Mouse (Mus musculus) intestine, embryonic 16.5 days (tissue): ENCODE measurements around the gene Ccnq. TPM values are rescaled to one million over a fixed set of nuclear protein-coding genes. Genes with fewer than 3 reads are reported as not detected.
"Not testable (repeated sequence)": the region's sequence is repeated elsewhere in the genome, so short reads cannot be mapped to it uniquely, and the experiment has no call there.

Experiments used
- ATAC-seq: fragments of 200-750 bp; cut with Nextera tagmentation; 2 replicates; pipeline ENCODE4 v1.8.0; 2017; ENCODE audit warnings: moderate TSS enrichment, moderate library complexity
- H3K27ac ChIP-seq: fragments of 300-500 bp; sonication (generic); 2 replicates; pipeline ENCODE4 v1.5.1; 2014; ENCODE audit warnings: mild to moderate bottlenecking, low read length
- H3K27me3 ChIP-seq: fragments of 300-500 bp; sonication (generic); replicated peaks from 2 replicates; pipeline ENCODE4 v1.6.1; 2014; ENCODE audit warnings: low read length, control low read depth, mixed read lengths; ENCODE audit not compliant: control insufficient read depth, insufficient read depth
- H3K36me3 ChIP-seq: fragments of 300-500 bp; sonication (generic); 2 replicates; pipeline ENCODE4 v1.6.1; 2014; ENCODE audit warnings: low read length, control low read depth; ENCODE audit not compliant: control insufficient read depth, insufficient read depth
- H3K4me1 ChIP-seq: fragments of 300-500 bp; sonication (generic); 2 replicates; pipeline ENCODE4 v1.6.1; 2014; ENCODE audit warnings: low read length, control low read depth, mixed read lengths; ENCODE audit not compliant: control insufficient read depth, insufficient read depth
- H3K4me2 ChIP-seq: fragments of 300-500 bp; sonication (generic); 2 replicates; pipeline ENCODE4 v1.6.1; 2014; ENCODE audit warnings: low read depth, low read length, control low read depth
- H3K4me3 ChIP-seq: fragments of 300-500 bp; sonication (generic); 2 replicates; pipeline ENCODE4 v1.5.1; 2014; ENCODE audit warnings: mild to moderate bottlenecking, low read length
- H3K9ac ChIP-seq: fragments of 300-500 bp; sonication (generic); 2 replicates; pipeline ENCODE4 v1.6.1; 2014; ENCODE audit warnings: low read depth, low read length
- H3K9me3 ChIP-seq: fragments of 300-500 bp; sonication (generic); 2 replicates; pipeline ENCODE4 v1.6.1; 2016; ENCODE audit warnings: low read length, control low read depth; ENCODE audit not compliant: control insufficient read depth
- WGBS: fragments of 180-500 bp; shearing (Covaris S2); extraction: QIAGEN DNeasy Blood & Tissue Kit; methylation state at CpG from one replicate; pipeline ENCODE4 v1.1.7; 2014; 5-methylcytosine and 5-hydroxymethylcytosine counted together
- polyA plus RNA-seq: library from polyadenylated mRNA; unstranded; fragments of >200 nt; fragmentation: Nextera tagmentation; extraction: Ambion mirVana; gene quantifications from 2 replicates; pipeline ENCODE4 v1.2.1, GENCODE M21; 2015

The Ccnq gene
- polyA plus RNA-seq, 1 experiment from 2014 or later: 38.5 TPM

GRCm38 (mm10) chr11:78764820-78765219, 13.3 kb upstream of the Ccnq start:
- Histone ChIP-seq H3K27me3 (no peaks in the 10 kb centered on the region), H3K36me3 (no peaks in the 10 kb centered on the region), H3K9me3 (no peaks in the 10 kb centered on the region), H3K27ac (no peak overlapping the region), H3K4me2 (no peak overlapping the region), H3K4me3 (no peak overlapping the region), H3K4me1 (no peaks in the 10 kb centered on the region), H3K9ac (no peak overlapping the region)
- ATAC-seq: no peak
- 75% methylated on average over 6 of the region's 6 CpGs for WGBS

- Histone ChIP-seq H3K36me3 (no peaks in the 10 kb centered on the region), H3K27me3 (no peaks in the 10 kb centered on the region), H3K4me1 (no peaks in the 10 kb centered on the region), H3K4me2 (no peak overlapping the region), H3K4me3 (no peak overlapping the region), H3K9ac (no peak overlapping the region), H3K27ac (no peak overlapping the region), H3K9me3 (no peaks in the 10 kb centered on the region)
- WGBS: 72% methylated on average over 8 of the region's 8 CpGs
- no peak for ATAC-seq
These were observed 12.8 kb upstream of the Ccnq start for GRCm38 (mm10) chr11:78764304-78764703.

- 56% methylated on average over 5 of the region's 5 CpGs for WGBS
- no peak overlapping the region for H3K27ac ChIP-seq
- no peak overlapping the region for H3K9ac ChIP-seq
- ATAC-seq: no peak
- no peak overlapping the region for H3K4me3 ChIP-seq
- H3K27me3 ChIP-seq: no peaks in the 10 kb centered on the region
- no peak overlapping the region for H3K4me2 ChIP-seq
- H3K9me3 ChIP-seq: no peaks in the 10 kb centered on the region
- no peaks in the 10 kb centered on the region for H3K36me3 ChIP-seq
- H3K4me1 ChIP-seq: no peaks in the 10 kb centered on the region
These were observed 10.7 kb upstream of the Ccnq start for GRCm38 (mm10) chr11:78762201-78762600.

GRCm38 (mm10) chr11:78761086-78761485, 9.6 kb upstream of the Ccnq start:
- Histone ChIP-seq H3K4me2 (no peak overlapping the region), H3K27me3 (no peaks in the 10 kb centered on the region), H3K36me3 (no peaks in the 10 kb centered on the region), H3K9me3 (no peaks in the 10 kb centered on the region), H3K9ac (no peak overlapping the region), H3K4me3 (no peak overlapping the region), H3K4me1 (no peaks in the 10 kb centered on the region), H3K27ac (no peak overlapping the region)
- no peak for ATAC-seq
- WGBS: 73% methylated on average over 9 of the region's 9 CpGs

GRCm38 (mm10) chr11:78755299-78755698, 3.8 kb upstream of the Ccnq start:
- Histone ChIP-seq H3K9ac (no peak overlapping the region), H3K27ac (no peak overlapping the region), H3K4me1 (0 out of 2 replicates have a peak, but pooled peaks cover 4% of the 10 kb centered on the region), H3K4me3 (no peak overlapping the region), H3K9me3 (no peaks in the 10 kb centered on the region), H3K27me3 (no peaks in the 10 kb centered on the region), H3K36me3 (no peaks in the 10 kb centered on the region), H3K4me2 (no peak overlapping the region)
- no peak for ATAC-seq
- WGBS: 84% methylated on average over 1 of the region's 1 CpGs

- not testable (repeated sequence) for H3K4me1 ChIP-seq
- 85% methylated on average over 1 of the region's 1 CpGs for WGBS
These were observed 2.6 kb upstream of the Ccnq start for GRCm38 (mm10) chr11:78754177-78754576.

GRCm38 (mm10) chr11:78753183-78753582, 1.7 kb upstream of the Ccnq start:
- H3K36me3 ChIP-seq: no peaks in the 10 kb centered on the region
- ATAC-seq: no peak
- H3K4me2 ChIP-seq: no peak overlapping the region
- H3K27me3 ChIP-seq: no peaks in the 10 kb centered on the region
- 0 out of 2 replicates have a peak, but pooled peaks cover 4% of the 10 kb centered on the region for H3K4me1 ChIP-seq
- no peaks in the 10 kb centered on the region for H3K9me3 ChIP-seq
- H3K27ac ChIP-seq: no peak overlapping the region
- 74% methylated on average over 1 of the region's 1 CpGs for WGBS
- no peak overlapping the region for H3K4me3 ChIP-seq
- no peak overlapping the region for H3K9ac ChIP-seq

More at GRCm38 (mm10) chr11:78754177-78754576, 2.6 kb upstream of the Ccnq start:
- H3K9me3 ChIP-seq, ATAC-seq, H3K27ac ChIP-seq, H3K36me3 ChIP-seq, H3K27me3 ChIP-seq, H3K4me2 ChIP-seq, H3K4me3 ChIP-seq, H3K9ac ChIP-seq: not testable (repeated sequence)

- WGBS: 4% methylated on average over 2 of the region's 2 CpGs
- Histone ChIP-seq H3K27me3 (no peaks in the 10 kb centered on the region), H3K9ac (peak overlapping the region; percentile 84), H3K27ac (no peak overlapping the region), H3K4me2 (peak overlapping the region; percentile 80), H3K4me1 (0 out of 2 replicates have a peak, but pooled peaks cover 4% of the 10 kb centered on the region), H3K36me3 (no peaks in the 10 kb centered on the region), H3K9me3 (no peaks in the 10 kb centered on the region), H3K4me3 (peak overlapping the region; percentile 71)
- no peak for ATAC-seq
These were observed 294 bp upstream of the Ccnq start for GRCm38 (mm10) chr11:78751843-78752203.

GRCm38 (mm10) chr11:78746264-78746663, 5.3 kb downstream of the Ccnq start:
- no peak for ATAC-seq
- Histone ChIP-seq H3K9ac (no peak overlapping the region), H3K27me3 (no peaks in the 10 kb centered on the region), H3K4me1 (0 out of 2 replicates have a peak, but pooled peaks cover 4% of the 10 kb centered on the region), H3K36me3 (no peaks in the 10 kb centered on the region), H3K27ac (no peak overlapping the region), H3K4me3 (no peak overlapping the region), H3K4me2 (no peak overlapping the region), H3K9me3 (no peaks in the 10 kb centered on the region)
- WGBS: 83% methylated on average over 7 of the region's 7 CpGs

GRCm38 (mm10) chr11:78745475-78745874, 6.1 kb downstream of the Ccnq start:
- Histone ChIP-seq H3K9ac (no peak overlapping the region), H3K9me3 (no peaks in the 10 kb centered on the region), H3K4me3 (no peak overlapping the region), H3K4me2 (no peak overlapping the region), H3K36me3 (no peaks in the 10 kb centered on the region), H3K4me1 (0 out of 2 replicates have a peak, but pooled peaks cover under 1% of the 10 kb centered on the region), H3K27ac (no peak overlapping the region), H3K27me3 (no peaks in the 10 kb centered on the region)
- 43% methylated on average over 4 of the region's 4 CpGs for WGBS
- ATAC-seq: no peak
